Mouse (Mus musculus): ENCODE results near the gene Ppib. TPM values are rescaled to one million over a fixed set of nuclear protein-coding genes. Genes with fewer than 3 reads are reported as not detected.

Gene Ppib
- total and polyA plus RNA-seq, 3 experiments = 89.9 to 114 (median 113) TPM

DNA sequence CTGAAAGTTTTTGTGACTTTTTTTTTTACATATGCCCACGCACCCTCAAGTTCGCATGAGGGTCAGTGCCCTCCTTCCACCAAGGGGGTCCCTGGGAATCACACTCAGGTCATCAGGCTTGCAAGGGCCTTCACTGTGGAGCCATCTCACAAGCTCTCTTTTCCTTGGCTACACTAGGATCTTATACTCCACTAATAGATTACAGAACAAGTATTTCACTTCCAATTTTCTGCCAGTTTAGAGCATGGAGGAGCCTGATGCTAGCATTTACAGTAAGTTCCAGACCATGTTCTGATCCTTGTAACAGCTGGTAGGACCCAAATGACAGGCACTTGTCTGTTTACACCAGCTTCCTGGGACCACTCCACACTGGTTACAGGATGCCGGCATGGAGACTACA is 18.1 kb downstream of the Ppib start:
- H3K4me3 ChIP-seq = no peak overlapping the region
- intact Hi-C loops (cut with DNase I) = no loop called here
- WGBS = 68% methylated on average over 3 of the region's 3 CpGs
- TF ChIP-seq EP300 (IDR thresholded peaks at IDR 0.05; ENCODE audit: insufficient read depth, low read depth, low read length) (no peak), POLR2A (IDR thresholded peaks at IDR 0.05; ENCODE audit: insufficient read depth, low read depth, low read length) (no peak), CTCF (IDR thresholded peaks at IDR 0.05) (no peak)
- no peak overlapping the region for H3K9ac ChIP-seq (ENCODE audit: low read depth, low read length)
- H3K27ac ChIP-seq = no peak overlapping the region
- DNase-seq = no peak
- H3K36me3 ChIP-seq (ENCODE audit: control insufficient read depth, insufficient read depth, low read length) = no peaks in the 10 kb centered on the region
- H3K79me2 ChIP-seq (replicated peaks; ENCODE audit: control insufficient read depth, insufficient read depth, low read length) = no peaks in the 10 kb centered on the region
- no peaks in the 10 kb centered on the region for H3K27me3 ChIP-seq (ENCODE audit: control insufficient read depth, insufficient read depth, low read length)
- no peaks in the 10 kb centered on the region for H3K4me1 ChIP-seq (ENCODE audit: control insufficient read depth, insufficient read depth, low read length)

DNA sequence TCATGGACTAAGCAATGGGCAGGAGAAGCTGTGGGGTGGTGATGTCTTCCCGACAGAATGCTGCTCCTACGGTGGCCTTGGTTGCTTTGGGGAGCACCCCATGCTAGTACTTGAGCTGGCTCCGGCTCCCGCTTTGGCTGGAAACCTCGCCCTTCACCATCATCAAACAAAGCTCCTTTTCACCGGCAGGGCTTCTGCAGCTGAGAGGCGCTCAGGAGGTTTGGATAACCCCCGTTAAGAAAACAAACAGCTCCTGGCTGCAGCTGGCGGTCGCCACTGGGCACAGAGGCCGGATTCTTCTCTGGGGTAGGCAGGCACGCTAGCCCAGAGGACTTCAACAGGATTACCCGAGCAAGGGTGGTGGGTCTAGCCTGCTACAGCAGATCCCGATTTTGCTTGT is 18.5 kb downstream of the Ppib start:
- Histone ChIP-seq H3K36me3 (ENCODE audit: control insufficient read depth, insufficient read depth, low read length) (no peaks in the 10 kb centered on the region), H3K27ac (no peak overlapping the region), H3K4me3 (no peak overlapping the region), H3K9ac (ENCODE audit: low read depth, low read length) (no peak overlapping the region), H3K4me1 (ENCODE audit: control insufficient read depth, insufficient read depth, low read length) (no peaks in the 10 kb centered on the region), H3K79me2 (replicated peaks; ENCODE audit: control insufficient read depth, insufficient read depth, low read length) (no peaks in the 10 kb centered on the region), H3K27me3 (ENCODE audit: control insufficient read depth, insufficient read depth, low read length) (no peaks in the 10 kb centered on the region)
- TF ChIP-seq EP300 (IDR thresholded peaks at IDR 0.05; ENCODE audit: insufficient read depth, low read depth, low read length) (no peak), CTCF (IDR thresholded peaks at IDR 0.05) (no peak), POLR2A (IDR thresholded peaks at IDR 0.05; ENCODE audit: insufficient read depth, low read depth, low read length) (no peak)
- no peak for DNase-seq
- intact Hi-C loops (cut with DNase I) = no loop called here
- 19% methylated on average over 14 of the region's 14 CpGs for WGBS

DNA sequence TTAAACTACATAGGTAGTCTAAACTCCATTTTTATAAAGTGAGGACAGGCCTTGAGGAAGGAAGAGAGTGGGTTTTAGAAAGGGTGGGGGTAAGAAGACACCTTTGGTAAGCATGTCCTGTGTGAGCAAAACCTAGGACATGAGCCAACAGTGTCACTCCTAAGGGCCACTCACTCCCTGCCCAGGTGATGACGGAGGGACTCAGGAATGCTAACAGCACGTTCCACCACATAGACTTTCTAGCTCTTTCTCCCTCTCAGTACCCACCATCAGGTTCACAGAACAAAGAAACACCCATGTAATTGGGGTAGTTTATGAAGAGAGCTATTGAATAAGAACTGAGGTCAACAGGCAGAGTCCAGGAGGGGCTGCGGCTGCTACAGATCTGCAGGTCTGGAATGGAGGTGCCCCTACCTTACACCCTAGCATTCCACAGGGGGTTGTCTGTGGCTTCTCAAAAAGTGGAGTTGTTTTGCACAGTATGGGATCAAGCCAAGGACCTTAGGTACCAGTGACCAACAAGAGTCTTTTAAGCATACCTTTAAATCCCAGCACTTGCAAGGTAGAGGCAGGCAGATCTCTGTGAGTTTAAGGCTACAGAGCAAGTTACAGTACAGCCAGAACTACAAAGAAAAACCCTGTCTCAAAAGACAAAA is 20.9 kb downstream of the Ppib start:
- WGBS = 67% methylated on average over 3 of the region's 3 CpGs
- Histone ChIP-seq H3K27ac (no peak overlapping the region), H3K79me2 (replicated peaks; ENCODE audit: control insufficient read depth, insufficient read depth, low read length) (no peaks in the 10 kb centered on the region), H3K27me3 (ENCODE audit: control insufficient read depth, insufficient read depth, low read length) (no peaks in the 10 kb centered on the region), H3K4me1 (ENCODE audit: control insufficient read depth, insufficient read depth, low read length) (no peaks in the 10 kb centered on the region), H3K9ac (ENCODE audit: low read depth, low read length) (no peak overlapping the region), H3K4me3 (no peak overlapping the region), H3K36me3 (ENCODE audit: control insufficient read depth, insufficient read depth, low read length) (no peaks in the 10 kb centered on the region)
- no peak for TF ChIP-seq POLR2A (IDR thresholded peaks at IDR 0.05; ENCODE audit: insufficient read depth, low read depth, low read length)
- TF ChIP-seq EP300 (IDR thresholded peaks at IDR 0.05; ENCODE audit: insufficient read depth, low read depth, low read length) = no peak
- TF ChIP-seq CTCF (IDR thresholded peaks at IDR 0.05) = no peak
- intact Hi-C loops (cut with DNase I) = no loop called here
- DNase-seq = no peak

DNA sequence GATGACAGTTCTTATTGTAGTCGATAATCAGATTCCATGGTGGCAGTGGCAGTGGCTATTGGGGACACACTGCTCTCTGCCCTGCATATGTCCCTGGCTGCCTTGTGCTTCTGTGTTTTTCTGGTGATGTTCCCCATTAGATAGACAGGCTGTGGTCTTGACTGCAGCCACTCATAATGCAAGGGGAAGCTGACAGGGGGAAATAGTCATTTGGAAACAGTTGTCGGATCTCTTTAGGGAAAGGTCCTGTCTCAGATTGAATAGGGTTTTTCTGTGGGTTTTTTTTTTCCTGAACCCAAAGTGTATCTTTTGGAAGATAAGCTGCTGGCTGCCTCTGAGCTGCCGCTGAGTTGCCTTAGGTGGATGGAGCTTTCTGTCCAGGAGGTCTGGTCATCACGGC is 22.0 kb downstream of the Ppib start:
- intact Hi-C loops (cut with DNase I) = no loop called here
- 62% methylated on average over 4 of the region's 4 CpGs for WGBS
- Histone ChIP-seq H3K36me3 (ENCODE audit: control insufficient read depth, insufficient read depth, low read length) (no peaks in the 10 kb centered on the region), H3K4me1 (ENCODE audit: control insufficient read depth, insufficient read depth, low read length) (no peaks in the 10 kb centered on the region), H3K4me3 (no peak overlapping the region), H3K79me2 (replicated peaks; ENCODE audit: control insufficient read depth, insufficient read depth, low read length) (no peaks in the 10 kb centered on the region), H3K27ac (no peak overlapping the region), H3K27me3 (ENCODE audit: control insufficient read depth, insufficient read depth, low read length) (no peaks in the 10 kb centered on the region), H3K9ac (ENCODE audit: low read depth, low read length) (no peak overlapping the region)
- no peak for TF ChIP-seq CTCF (IDR thresholded peaks at IDR 0.05)
- TF ChIP-seq EP300 (IDR thresholded peaks at IDR 0.05; ENCODE audit: insufficient read depth, low read depth, low read length) = no peak
- no peak for TF ChIP-seq POLR2A (IDR thresholded peaks at IDR 0.05; ENCODE audit: insufficient read depth, low read depth, low read length)
- no peak for DNase-seq

DNA sequence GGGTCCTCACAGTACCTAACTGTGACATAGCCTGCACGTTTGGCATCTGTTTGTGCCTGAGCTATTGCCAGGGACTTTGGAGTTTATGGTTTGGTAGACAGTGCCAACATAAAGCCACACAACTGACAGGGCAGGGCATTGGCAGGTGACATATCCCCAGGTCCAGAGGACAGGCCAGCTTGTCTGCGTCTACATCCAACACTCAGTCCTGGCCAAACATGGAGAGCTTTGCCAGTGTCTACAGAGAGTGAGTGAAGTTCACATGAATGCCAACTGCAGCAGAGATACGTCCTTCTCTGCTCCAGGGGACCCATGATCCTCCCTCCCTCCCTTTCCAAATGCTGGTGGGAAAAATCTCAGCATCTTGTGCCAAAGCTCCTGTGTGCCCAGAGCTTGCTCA is 24.1 kb downstream of the Ppib start:
- TF ChIP-seq POLR2A (IDR thresholded peaks at IDR 0.05; ENCODE audit: insufficient read depth, low read depth, low read length) (no peak), CTCF (IDR thresholded peaks at IDR 0.05) (no peak), EP300 (IDR thresholded peaks at IDR 0.05; ENCODE audit: insufficient read depth, low read depth, low read length) (no peak)
- Histone ChIP-seq H3K27ac (no peak overlapping the region), H3K79me2 (replicated peaks; ENCODE audit: control insufficient read depth, insufficient read depth, low read length) (no peaks in the 10 kb centered on the region), H3K36me3 (ENCODE audit: control insufficient read depth, insufficient read depth, low read length) (no peaks in the 10 kb centered on the region), H3K4me3 (no peak overlapping the region), H3K4me1 (ENCODE audit: control insufficient read depth, insufficient read depth, low read length) (no peaks in the 10 kb centered on the region), H3K9ac (ENCODE audit: low read depth, low read length) (no peak overlapping the region), H3K27me3 (ENCODE audit: control insufficient read depth, insufficient read depth, low read length) (no peaks in the 10 kb centered on the region)
- intact Hi-C loops (cut with DNase I) = no loop called here
- DNase-seq = no peak
- 74% methylated on average over 3 of the region's 3 CpGs for WGBS

DNA sequence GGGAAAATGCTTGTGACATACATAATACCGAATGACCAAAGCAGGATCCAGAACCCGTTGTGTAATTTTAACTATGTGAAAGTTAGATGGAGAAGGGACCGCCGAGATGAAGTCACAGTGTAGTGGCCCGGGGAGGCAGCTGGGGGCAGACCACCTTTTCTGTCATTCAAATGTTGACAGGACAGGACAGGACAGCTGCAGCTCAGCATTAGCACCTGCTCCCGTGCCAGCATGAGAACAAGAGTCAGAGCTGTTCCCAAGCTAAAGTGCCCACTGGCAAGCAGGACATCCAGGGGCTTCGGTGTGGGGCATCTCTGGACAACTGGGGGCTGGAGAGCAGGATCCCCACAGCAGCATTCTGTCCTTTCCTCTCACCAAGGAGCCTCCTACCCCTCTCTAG is 27.0 kb downstream of the Ppib start:
- 96% methylated on average over 7 of the region's 7 CpGs for WGBS
- no peak overlapping the region for H3K9ac ChIP-seq (ENCODE audit: low read depth, low read length)
- H3K4me3 ChIP-seq = no peak overlapping the region
- no peaks in the 10 kb centered on the region for H3K79me2 ChIP-seq (replicated peaks; ENCODE audit: control insufficient read depth, insufficient read depth, low read length)
- no peaks in the 10 kb centered on the region for H3K4me1 ChIP-seq (ENCODE audit: control insufficient read depth, insufficient read depth, low read length)
- no peaks in the 10 kb centered on the region for H3K36me3 ChIP-seq (ENCODE audit: control insufficient read depth, insufficient read depth, low read length)
- DNase-seq = no peak
- no peaks in the 10 kb centered on the region for H3K27me3 ChIP-seq (ENCODE audit: control insufficient read depth, insufficient read depth, low read length)
- H3K27ac ChIP-seq = no peak overlapping the region
- intact Hi-C loops (cut with DNase I) = loop anchor here (5.0 kb wide), 1 partner anchor 35 kb away; no protein-coding TSS in a partner anchor
- TF ChIP-seq CTCF (IDR thresholded peaks at IDR 0.05) (no peak), EP300 (IDR thresholded peaks at IDR 0.05; ENCODE audit: insufficient read depth, low read depth, low read length) (no peak), POLR2A (IDR thresholded peaks at IDR 0.05; ENCODE audit: insufficient read depth, low read depth, low read length) (no peak)
